ENCODE assay signal across 12 mouse cellular contexts in genomic region chr9:31344289-31344831, GRCm38 (mm10). TPM values are rescaled to one million over a fixed set of nuclear protein-coding genes. Genes with fewer than 3 reads are reported as not detected.
DNase-seq lines count a peak whose midpoint lies in the region; ATAC-seq lines count a peak whose summit lies in the region.
"Had no signal": no experiment of that assay in that cellular context is flagged by ENCODE, and none has a peak within 500 bp of the region (broad histone marks: within the 10 kb centered on the region; RNA-seq: fewer than 3 reads in every experiment).

No protein-coding gene starts in this region.

- no peak overlapping the region for H3K4me3 ChIP-seq in hindbrain, embryonic 15.5 days
- H3K4me3 ChIP-seq in hindbrain, embryonic 14.5 days (replicated peaks; ENCODE audit: low read length), result no peak overlapping the region
- H3K4me3 ChIP-seq in midbrain, embryonic 15.5 days, result no peak overlapping the region
- H3K4me3 ChIP-seq: limb, embryonic 15.5 days had no signal

- no peak for DNase-seq in hindbrain, embryonic 14.5 days (ENCODE audit: low spot score)
- DNase-seq in cerebellum, adult 11 months, result peak; percentile 62
- DNase-seq in cerebellum, postnatal 14 days, result peak; percentile 73 to 79
- no peak for DNase-seq in kidney, postnatal 10 days
- DNase-seq in urinary bladder, postnatal 14 days (ENCODE audit: low spot score), result no peak
- no peak for DNase-seq in thymus, postnatal 36 days
- DNase-seq: gastrocnemius, postnatal 25 days; kidney, adult 8-10 months had no signal

- peaks cover 5% of the 10 kb centered on the region; the same call in 1 of the 2 replicates for H3K4me1 ChIP-seq in hindbrain, embryonic 15.5 days (replicated peaks)
- peaks cover 5% of the 10 kb centered on the region; the same call in 1 of the 2 replicates for H3K4me1 ChIP-seq in hindbrain, embryonic 14.5 days (replicated peaks; ENCODE audit: control insufficient read depth, insufficient read depth, low read length)
- H3K4me1 ChIP-seq in midbrain, embryonic 15.5 days, result peaks cover 4% of the 10 kb centered on the region; the same call in 1 of the 2 replicates

- peaks cover 2% of the 10 kb centered on the region; the same call in 1 of the 2 replicates for H3K36me3 ChIP-seq in hindbrain, embryonic 15.5 days
- peaks cover 30% of the 10 kb centered on the region for H3K36me3 ChIP-seq in hindbrain, embryonic 14.5 days (replicated peaks; ENCODE audit: control insufficient read depth, insufficient read depth)
- peaks cover 4% of the 10 kb centered on the region; the same call in 1 of the 2 replicates for H3K36me3 ChIP-seq in midbrain, embryonic 15.5 days (replicated peaks)

- no peak overlapping the region for H3K4me2 ChIP-seq in hindbrain, embryonic 15.5 days
- no peak overlapping the region for H3K4me2 ChIP-seq in hindbrain, embryonic 14.5 days (replicated peaks)
- no peak overlapping the region for H3K4me2 ChIP-seq in midbrain, embryonic 15.5 days
- H3K4me2 ChIP-seq: limb, embryonic 15.5 days had no signal

- H3K9me3 ChIP-seq in hindbrain, embryonic 15.5 days, result no peaks in the 10 kb centered on the region
- H3K9me3 ChIP-seq in hindbrain, embryonic 14.5 days (ENCODE audit: control insufficient read depth, low read length), result no peaks in the 10 kb centered on the region
- H3K9me3 ChIP-seq in midbrain, embryonic 15.5 days, result no peaks in the 10 kb centered on the region
- H3K9me3 ChIP-seq: limb, embryonic 15.5 days had no signal

- 50% methylated on average over 11 of the region's 11 CpGs for WGBS in hindbrain, embryonic 15.5 days
- 56% methylated on average over 11 of the region's 11 CpGs for WGBS in hindbrain, embryonic 14.5 days
- WGBS in midbrain, embryonic 15.5 days, result 30% methylated on average over 11 of the region's 11 CpGs

- no peak overlapping the region for H3K9ac ChIP-seq in hindbrain, embryonic 15.5 days
- H3K9ac ChIP-seq in hindbrain, embryonic 14.5 days, result no peak overlapping the region
- no peak overlapping the region for H3K9ac ChIP-seq in midbrain, embryonic 15.5 days
- H3K9ac ChIP-seq: limb, embryonic 15.5 days had no signal

- no peaks in the 10 kb centered on the region for H3K27me3 ChIP-seq in hindbrain, embryonic 15.5 days
- H3K27me3 ChIP-seq in hindbrain, embryonic 14.5 days (ENCODE audit: control insufficient read depth, insufficient read depth, low read length), result no peaks in the 10 kb centered on the region
- no peaks in the 10 kb centered on the region for H3K27me3 ChIP-seq in midbrain, embryonic 15.5 days (replicated peaks)
- H3K27me3 ChIP-seq: limb, embryonic 15.5 days had no signal

- H3K27ac ChIP-seq in hindbrain, embryonic 15.5 days (replicated peaks), result no peak overlapping the region
- H3K27ac ChIP-seq in hindbrain, embryonic 14.5 days, result no peak overlapping the region
- H3K27ac ChIP-seq in midbrain, embryonic 15.5 days, result no peak overlapping the region
- H3K27ac ChIP-seq: limb, embryonic 15.5 days had no signal

- peak; percentile 77; the same call in 1 of the 2 replicates for ATAC-seq in hindbrain, embryonic 15.5 days (ENCODE audit: low FRiP score, low read depth)
- no peak; the same call in 1 of the 2 replicates for ATAC-seq in hindbrain, embryonic 14.5 days (ENCODE audit: low FRiP score)
- ATAC-seq in midbrain, embryonic 15.5 days (replicated peaks), result peak; percentile 39; the same call in 1 of the 2 replicates
- ATAC-seq: lung, postnatal 0 days had no signal

RNA-seq across cellular contexts. Expression of gene Nfrkb, which starts 41.6 kb away (rescaled TPM):
- 25.4 and 29.9 TPM in 2 replicates for polyA plus RNA-seq in hindbrain, embryonic 15.5 days (2015; fragmentation: Nextera tagmentation; extraction: Ambion mirVana)
- 25.4 and 32.0 TPM in 2 replicates for polyA plus RNA-seq in hindbrain, embryonic 14.5 days (2014; fragmentation: Nextera tagmentation; extraction: Ambion mirVana)
- 30.9 and 33.3 TPM in 2 replicates for polyA plus RNA-seq in midbrain, embryonic 15.5 days (2015; fragmentation: Nextera tagmentation; extraction: Ambion mirVana)

Comparison
In these comparisons a context has a peak if more than half of its experiments do, and no peak if none do; other contexts are left out.
1. DNase-seq: peak in cerebellum, adult 11 months (single experiment) and cerebellum, postnatal 14 days (2 of 2); none in hindbrain, embryonic 14.5 days (single experiment), kidney, postnatal 10 days (single experiment), urinary bladder, postnatal 14 days (single experiment) and thymus, postnatal 36 days (0 of 2).